Mouse (Mus musculus): ENCODE measurements around the gene Zfhx3. TPM values are rescaled to one million over a fixed set of nuclear protein-coding genes. Genes with fewer than 3 reads are reported as not detected.

The Zfhx3 gene
- polyA plus RNA-seq, 1 experiment from 2014 or later, result 44.7 TPM

GRCm38 (mm10) chr8:108387160-108387912 lies 444.9 kb downstream of the Zfhx3 start:
- 11% methylated on average over 22 of the region's 22 CpGs for WGBS
- Histone ChIP-seq H3K4me3 (ENCODE audit: low read depth, low read length) (0 out of 2 replicates have a peak overlapping the region, but pooled peaks have one; percentile 3), H3K4me1 (ENCODE audit: control insufficient read depth, insufficient read depth, low read length) (peaks cover 30% of the 10 kb centered on the region), H3K9me3 (replicated peaks; ENCODE audit: control insufficient read depth, low read length, poor library complexity, severe bottlenecking) (no peaks in the 10 kb centered on the region), H3K4me2 (ENCODE audit: low read length) (peak overlapping the region; percentile 33), H3K27me3 (ENCODE audit: control insufficient read depth, insufficient read depth, low read depth, low read length) (no peaks in the 10 kb centered on the region), H3K27ac (ENCODE audit: low read length) (peak overlapping the region; percentile 51), H3K36me3 (ENCODE audit: control insufficient read depth, insufficient read depth, low read length) (no peaks in the 10 kb centered on the region), H3K9ac (ENCODE audit: low read depth, low read length) (peak overlapping the region; percentile 40; the same call in 1 of the 2 replicates)
- peak; percentile 84 for ATAC-seq

GRCm38 (mm10) chr8:108387913-108388274 lies 445.4 kb downstream of the Zfhx3 start:
- H3K4me1 ChIP-seq (ENCODE audit: control insufficient read depth, insufficient read depth, low read length), result peaks cover 30% of the 10 kb centered on the region
- H3K27ac ChIP-seq (ENCODE audit: low read length), result peak overlapping the region; percentile 51
- no peaks in the 10 kb centered on the region for H3K9me3 ChIP-seq (replicated peaks; ENCODE audit: control insufficient read depth, low read length, poor library complexity, severe bottlenecking)
- peak; percentile 40; the same call in 1 of the 2 replicates for ATAC-seq
- no peak overlapping the region for H3K9ac ChIP-seq (ENCODE audit: low read depth, low read length)
- H3K36me3 ChIP-seq (ENCODE audit: control insufficient read depth, insufficient read depth, low read length), result no peaks in the 10 kb centered on the region
- peak overlapping the region; percentile 33 for H3K4me2 ChIP-seq (ENCODE audit: low read length)
- H3K4me3 ChIP-seq (ENCODE audit: low read depth, low read length), result 0 out of 2 replicates have a peak overlapping the region, but pooled peaks have one; percentile 3
- WGBS, result 31% methylated on average over 8 of the region's 8 CpGs
- H3K27me3 ChIP-seq (ENCODE audit: control insufficient read depth, insufficient read depth, low read depth, low read length), result no peaks in the 10 kb centered on the region

DNA sequence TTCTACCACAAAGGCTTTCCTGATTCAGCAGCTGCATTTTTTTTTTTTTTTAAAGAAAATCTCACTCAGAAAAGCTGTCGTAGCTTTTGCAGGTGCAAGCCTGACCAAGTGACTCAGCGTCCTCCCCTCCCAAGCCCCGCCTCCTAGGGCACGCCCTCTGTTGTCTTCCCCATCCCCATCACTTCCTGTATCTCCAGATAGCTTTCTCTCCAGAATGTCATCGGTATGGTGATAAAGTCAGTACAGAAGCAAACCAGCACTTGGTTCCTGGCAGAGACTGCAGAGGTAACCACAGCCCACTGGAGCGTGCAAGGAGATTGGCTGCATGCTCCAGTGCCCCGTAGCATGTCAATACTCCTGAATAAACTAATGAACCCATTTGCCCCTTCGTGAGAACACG lies 450.5 kb downstream of the Zfhx3 start:
- Histone ChIP-seq H3K4me2 (ENCODE audit: low read length) (no peak overlapping the region), H3K27ac (ENCODE audit: low read length) (no peak overlapping the region), H3K27me3 (ENCODE audit: control insufficient read depth, insufficient read depth, low read depth, low read length) (no peaks in the 10 kb centered on the region), H3K4me1 (ENCODE audit: control insufficient read depth, insufficient read depth, low read length) (peaks cover 14% of the 10 kb centered on the region), H3K9me3 (replicated peaks; ENCODE audit: control insufficient read depth, low read length, poor library complexity, severe bottlenecking) (no peaks in the 10 kb centered on the region), H3K36me3 (ENCODE audit: control insufficient read depth, insufficient read depth, low read length) (no peaks in the 10 kb centered on the region), H3K9ac (ENCODE audit: low read depth, low read length) (no peak overlapping the region), H3K4me3 (ENCODE audit: low read depth, low read length) (no peak overlapping the region)
- WGBS, result 74% methylated on average over 9 of the region's 9 CpGs
- no peak for ATAC-seq

DNA sequence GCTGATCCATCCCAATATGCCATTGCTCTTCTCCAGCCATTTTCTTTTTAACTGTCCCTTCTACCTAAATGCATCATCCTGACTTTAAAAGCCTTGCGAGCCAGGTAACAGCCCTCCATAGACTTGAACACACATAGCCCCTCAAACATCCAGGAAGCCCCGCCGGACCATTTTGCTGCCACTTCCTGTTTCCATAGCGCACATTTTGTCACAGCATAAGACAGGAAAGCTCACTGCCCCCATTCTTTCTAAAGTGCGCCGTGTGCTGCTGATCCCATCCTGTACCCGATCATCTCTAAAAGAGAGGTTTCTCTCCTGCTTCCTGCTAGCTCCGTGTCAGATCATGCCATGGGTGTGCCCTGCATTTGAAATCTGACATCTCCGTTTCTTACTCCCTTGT lies 459.7 kb downstream of the Zfhx3 start:
- Histone ChIP-seq H3K4me3 (ENCODE audit: low read depth, low read length) (no peak overlapping the region), H3K4me2 (ENCODE audit: low read length) (no peak overlapping the region), H3K9me3 (replicated peaks; ENCODE audit: control insufficient read depth, low read length, poor library complexity, severe bottlenecking) (no peaks in the 10 kb centered on the region), H3K27me3 (ENCODE audit: control insufficient read depth, insufficient read depth, low read depth, low read length) (no peaks in the 10 kb centered on the region), H3K4me1 (ENCODE audit: control insufficient read depth, insufficient read depth, low read length) (peaks cover 16% of the 10 kb centered on the region), H3K36me3 (ENCODE audit: control insufficient read depth, insufficient read depth, low read length) (no peaks in the 10 kb centered on the region), H3K27ac (ENCODE audit: low read length) (no peak overlapping the region), H3K9ac (ENCODE audit: low read depth, low read length) (no peak overlapping the region)
- 87% methylated on average over 9 of the region's 9 CpGs for WGBS
- ATAC-seq, result no peak

DNA sequence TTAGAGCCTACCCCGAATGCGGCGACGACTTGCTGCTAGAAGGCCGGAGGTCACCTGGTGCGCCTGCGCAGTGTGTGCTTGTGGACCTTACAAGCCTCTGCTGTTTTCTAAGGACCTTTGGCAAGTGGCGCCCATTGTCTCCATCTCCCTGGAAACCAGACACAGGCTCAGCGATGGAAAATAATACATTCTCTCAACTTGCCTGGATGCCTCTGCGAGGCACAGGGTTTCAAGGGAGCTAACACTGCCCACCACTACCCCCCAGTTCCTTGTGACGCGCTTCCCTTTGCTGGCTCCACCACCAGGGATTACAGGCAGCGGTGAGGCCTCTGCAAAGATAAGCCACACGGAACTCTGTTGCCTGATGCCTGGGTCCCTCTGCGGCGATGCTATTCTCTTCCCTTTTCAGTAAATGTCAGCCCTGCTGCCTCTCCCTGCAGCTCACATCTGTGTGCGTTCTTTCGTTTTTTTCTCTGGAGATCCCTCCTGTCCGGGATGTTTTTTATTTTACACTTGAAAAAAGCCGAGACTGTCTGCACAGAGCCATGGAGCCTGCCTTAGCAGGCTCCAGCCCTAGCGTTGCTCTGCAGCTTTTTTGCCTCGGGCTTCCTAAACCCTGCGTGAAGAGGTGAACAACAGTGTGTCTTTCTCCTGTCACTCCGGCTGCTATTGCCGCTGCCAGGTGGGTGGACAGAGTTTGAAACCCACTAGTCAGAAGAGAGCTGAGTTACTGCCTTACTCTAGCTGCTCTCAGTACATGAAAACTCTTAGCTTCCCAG lies 464.5 kb downstream of the Zfhx3 start:
- H3K4me2 ChIP-seq (ENCODE audit: low read length), result peak overlapping the region; percentile 54
- ATAC-seq, result peak; percentile 84
- H3K4me1 ChIP-seq (ENCODE audit: control insufficient read depth, insufficient read depth, low read length), result peaks cover 17% of the 10 kb centered on the region
- 4% methylated on average over 25 of the region's 25 CpGs for WGBS
- H3K9me3 ChIP-seq (replicated peaks; ENCODE audit: control insufficient read depth, low read length, poor library complexity, severe bottlenecking), result no peaks in the 10 kb centered on the region
- H3K36me3 ChIP-seq (ENCODE audit: control insufficient read depth, insufficient read depth, low read length), result no peaks in the 10 kb centered on the region
- H3K27ac ChIP-seq (ENCODE audit: low read length), result peak overlapping the region; percentile 89
- no peaks in the 10 kb centered on the region for H3K27me3 ChIP-seq (ENCODE audit: control insufficient read depth, insufficient read depth, low read depth, low read length)
- peak overlapping the region; percentile 55 for H3K9ac ChIP-seq (ENCODE audit: low read depth, low read length)
- peak overlapping the region; percentile 8; the same call in 1 of the 2 replicates for H3K4me3 ChIP-seq (ENCODE audit: low read depth, low read length)

DNA sequence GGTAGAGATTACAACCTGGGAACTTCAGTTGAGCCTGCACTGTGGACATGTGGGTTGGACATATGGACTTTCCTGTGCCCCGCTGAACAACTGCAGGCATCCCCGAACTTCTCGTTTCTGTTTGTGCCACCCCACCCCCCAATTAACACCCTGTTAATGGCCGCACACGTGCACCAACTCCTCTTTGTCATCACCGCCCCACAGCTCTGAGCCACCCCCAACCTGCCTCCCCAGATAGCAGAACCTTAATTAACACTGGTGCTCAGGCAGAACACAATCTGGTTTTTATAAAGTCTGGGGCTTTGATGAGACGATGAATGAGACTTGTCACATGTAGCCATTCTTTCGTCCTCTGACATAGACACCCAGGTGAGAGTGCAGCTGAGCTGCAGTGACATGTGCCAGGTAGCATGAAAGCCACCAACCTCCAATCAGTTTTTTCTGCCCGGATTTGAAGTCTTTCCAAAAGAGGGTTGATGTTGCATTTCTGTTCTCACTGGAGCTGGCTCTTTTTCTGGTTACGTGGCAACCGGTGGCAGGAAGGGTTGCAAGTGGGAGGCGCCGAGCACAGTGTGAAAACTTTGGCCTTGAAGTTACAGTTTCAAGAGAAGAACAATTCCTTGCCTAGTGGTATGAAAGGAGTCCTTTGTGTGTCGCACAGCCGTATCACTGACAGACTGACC lies 476.9 kb downstream of the Zfhx3 start:
- 33% methylated on average over 15 of the region's 15 CpGs for WGBS
- H3K27ac ChIP-seq (ENCODE audit: low read length), result no peak overlapping the region
- ATAC-seq, result no peak; the same call in 1 of the 2 replicates
- H3K4me1 ChIP-seq (ENCODE audit: control insufficient read depth, insufficient read depth, low read length), result peaks cover 6% of the 10 kb centered on the region
- no peaks in the 10 kb centered on the region for H3K9me3 ChIP-seq (replicated peaks; ENCODE audit: control insufficient read depth, low read length, poor library complexity, severe bottlenecking)
- H3K9ac ChIP-seq (ENCODE audit: low read depth, low read length), result no peak overlapping the region
- H3K27me3 ChIP-seq (ENCODE audit: control insufficient read depth, insufficient read depth, low read depth, low read length), result no peaks in the 10 kb centered on the region
- H3K4me2 ChIP-seq (ENCODE audit: low read length), result no peak overlapping the region
- no peaks in the 10 kb centered on the region for H3K36me3 ChIP-seq (ENCODE audit: control insufficient read depth, insufficient read depth, low read length)
- H3K4me3 ChIP-seq (ENCODE audit: low read depth, low read length), result no peak overlapping the region

GRCm38 (mm10) chr8:108422521-108422920 lies 480.1 kb downstream of the Zfhx3 start:
- H3K9me3 ChIP-seq (replicated peaks; ENCODE audit: control insufficient read depth, low read length, poor library complexity, severe bottlenecking), result no peaks in the 10 kb centered on the region
- no peak overlapping the region for H3K9ac ChIP-seq (ENCODE audit: low read depth, low read length)
- H3K36me3 ChIP-seq (ENCODE audit: control insufficient read depth, insufficient read depth, low read length), result no peaks in the 10 kb centered on the region
- no peak overlapping the region for H3K4me2 ChIP-seq (ENCODE audit: low read length)
- H3K4me3 ChIP-seq (ENCODE audit: low read depth, low read length), result no peak overlapping the region
- peaks cover 6% of the 10 kb centered on the region for H3K4me1 ChIP-seq (ENCODE audit: control insufficient read depth, insufficient read depth, low read length)
- no peak overlapping the region for H3K27ac ChIP-seq (ENCODE audit: low read length)
- no peaks in the 10 kb centered on the region for H3K27me3 ChIP-seq (ENCODE audit: control insufficient read depth, insufficient read depth, low read depth, low read length)
- no peak for ATAC-seq
- WGBS, result 70% methylated on average over 3 of the region's 3 CpGs

DNA sequence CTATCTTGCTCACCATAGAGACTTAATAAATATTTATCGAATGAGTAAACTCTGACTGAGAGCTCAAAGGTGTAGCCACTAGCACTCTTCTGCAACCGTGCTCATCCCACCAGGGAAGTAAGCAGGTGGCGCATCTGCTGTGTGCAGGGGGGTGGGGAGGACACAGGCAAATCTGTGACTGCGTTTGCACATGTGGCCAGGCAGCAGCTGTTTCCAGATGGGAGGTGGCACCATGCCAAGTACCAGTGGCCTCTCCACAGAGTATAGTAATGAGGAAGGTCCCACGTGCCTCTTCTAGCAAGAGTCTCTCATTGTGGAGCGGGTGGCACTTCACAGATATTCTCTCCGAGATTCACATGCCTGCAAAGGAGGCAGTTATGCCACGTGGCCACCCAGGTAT lies 481.9 kb downstream of the Zfhx3 start:
- no peak for ATAC-seq
- Histone ChIP-seq H3K36me3 (ENCODE audit: control insufficient read depth, insufficient read depth, low read length) (no peaks in the 10 kb centered on the region), H3K27me3 (ENCODE audit: control insufficient read depth, insufficient read depth, low read depth, low read length) (no peaks in the 10 kb centered on the region), H3K27ac (ENCODE audit: low read length) (no peak overlapping the region), H3K9ac (ENCODE audit: low read depth, low read length) (no peak overlapping the region), H3K4me3 (ENCODE audit: low read depth, low read length) (no peak overlapping the region), H3K9me3 (replicated peaks; ENCODE audit: control insufficient read depth, low read length, poor library complexity, severe bottlenecking) (no peaks in the 10 kb centered on the region), H3K4me1 (ENCODE audit: control insufficient read depth, insufficient read depth, low read length) (peaks cover 4% of the 10 kb centered on the region), H3K4me2 (ENCODE audit: low read length) (no peak overlapping the region)
- WGBS, result 65% methylated on average over 8 of the region's 8 CpGs

All from midbrain, embryonic 16.5 days (tissue).